Comparison of ENCODE assay signal across 8 mouse cellular contexts in genomic region chr4:98817184-98817911, GRCm38 (mm10). TPM values are rescaled to one million over a fixed set of nuclear protein-coding genes. Genes with fewer than 3 reads are reported as not detected.
DNase-seq lines count a peak whose midpoint lies in the region; ATAC-seq and TF ChIP-seq lines count a peak whose summit lies in the region.

Kank4 (minus strand) TSS chr4:98817537.

- H3K27me3 ChIP-seq in megakaryocyte, embryonic 14.5 days (replicated peaks) = peaks cover 44% of the 10 kb centered on the region
- H3K27me3 ChIP-seq in stomach, embryonic 16.5 days (ENCODE audit: control insufficient read depth, insufficient read depth, low read length) = 0 out of 2 replicates have a peak, but pooled peaks cover 4% of the 10 kb centered on the region

- peak; percentile 51 to 53 for DNase-seq in heart, postnatal 10 days
- DNase-seq in kidney, postnatal 25 days = peak; percentile 61 to 70
- DNase-seq in lung, postnatal 4 days = peak; percentile 71 to 83

- intact Hi-C loops in heart, postnatal 10 days (cut with DNase I) = no loop called here

- peak within 1 kb of the TSS; percentile 82 for H3K4me3 ChIP-seq in megakaryocyte, embryonic 14.5 days (replicated peaks)
- peak within 1 kb of the TSS; percentile 46 for H3K4me3 ChIP-seq in embryonic fibroblast, embryonic 13.5 days (ENCODE audit: insufficient read depth, low read length)
- peak within 1 kb of the TSS; percentile 57 for H3K4me3 ChIP-seq in stomach, embryonic 16.5 days (replicated peaks; ENCODE audit: low read length)

- TF ChIP-seq CTCF in embryonic fibroblast, embryonic 13.5 days (IDR thresholded peaks at IDR 0.05; ENCODE audit: borderline replicate concordance, insufficient read depth, low read length) = no peak

- no peak within 1 kb of the TSS for H3K27ac ChIP-seq in embryonic fibroblast, embryonic 13.5 days (ENCODE audit: insufficient read depth, low read length)
- peak within 1 kb of the TSS; percentile 75 for H3K27ac ChIP-seq in stomach, embryonic 16.5 days (ENCODE audit: low read length)

- no peaks in the 10 kb centered on the region; the same call in 1 of the 2 replicates for H3K9me3 ChIP-seq in megakaryocyte, embryonic 14.5 days
- H3K9me3 ChIP-seq in stomach, embryonic 16.5 days (replicated peaks; ENCODE audit: control insufficient read depth, low read length) = no peaks in the 10 kb centered on the region

- no peaks in the 10 kb centered on the region for H3K36me3 ChIP-seq in megakaryocyte, embryonic 14.5 days (replicated peaks; ENCODE audit: low read length)
- H3K36me3 ChIP-seq in stomach, embryonic 16.5 days (ENCODE audit: control insufficient read depth, insufficient read depth, low read length) = no peaks in the 10 kb centered on the region

- H3K9ac ChIP-seq in stomach, embryonic 16.5 days (ENCODE audit: low read length) = peak within 1 kb of the TSS; percentile 82

- peak within 1 kb of the TSS; percentile 75 for H3K4me2 ChIP-seq in stomach, embryonic 16.5 days (ENCODE audit: low read depth, low read length)

- ATAC-seq in megakaryocyte, adult 5-6 weeks (ENCODE audit: poor library complexity, severe bottlenecking) = no peak
- ATAC-seq in stomach, embryonic 16.5 days (ENCODE audit: insufficient read depth, low FRiP score) = peak; percentile 86
- ATAC-seq in CD4-positive, CD25-positive, alpha-beta regulatory T cell, adult 4 months = no peak

- TF ChIP-seq POLR2A in embryonic fibroblast, embryonic 13.5 days (IDR thresholded peaks at IDR 0.05; ENCODE audit: low read depth, low read length) = no peak

- H3K4me1 ChIP-seq in megakaryocyte, embryonic 14.5 days = peaks cover 10% of the 10 kb centered on the region
- peaks cover 5% of the 10 kb centered on the region; the same call in 1 of the 2 replicates for H3K4me1 ChIP-seq in embryonic fibroblast, embryonic 13.5 days (ENCODE audit: control insufficient read depth, insufficient read depth, low read length)
- peaks cover 4% of the 10 kb centered on the region; the same call in 1 of the 2 replicates for H3K4me1 ChIP-seq in stomach, embryonic 16.5 days (ENCODE audit: control insufficient read depth, insufficient read depth, low read length)

- WGBS in stomach, embryonic 16.5 days = under 1% methylated on average over 72 of the region's 72 CpGs

RNA-seq across cellular contexts. Expression of gene Kank4, which starts in this region (rescaled TPM):
- polyA plus RNA-seq in megakaryocyte, embryonic 14.5 days (2012; ENCODE audit: insufficient read depth, low replicate concordance) = not detected in 2 replicates
- total RNA-seq in megakaryocyte, adult 5-6 weeks (2015) = not detected in 2 replicates
- total RNA-seq in megakaryocyte, adult 5-6 weeks (2017) = 0.04 TPM in 1 of 2 replicates, not detected in the other
- polyA plus RNA-seq in embryonic fibroblast, embryonic 13.5 days (2011; ENCODE audit: insufficient read length, low read depth, missing spikeins) = 0.95 and 5.6 TPM in 2 replicates
- 1 to 10 TPM; 1.6 to 1.9 TPM for total RNA-seq in heart, postnatal 10 days (2021)
- polyA plus RNA-seq in stomach, embryonic 16.5 days (2015; fragmentation: Nextera tagmentation; extraction: Ambion mirVana) = 1.3 and 1.8 TPM in 2 replicates
- polyA plus RNA-seq in CD4-positive, CD25-positive, alpha-beta regulatory T cell, adult 4 months (2017; shearing (Covaris generic)) = not detected
